Mouse (Mus musculus): ENCODE data around the gene Phgdh. TPM values are rescaled to one million over a fixed set of nuclear protein-coding genes. Genes with fewer than 3 reads are reported as not detected.

Phgdh gene
- total RNA-seq, 2 experiments from 2014 or later: 2.2 to 3.1 TPM

- DNase-seq (ENCODE audit: low spot score): no peak
- intact Hi-C loops (cut with DNase I): no loop called here
Measured at GRCm38 (mm10) chr3:98308606-98309005, 31.2 kb downstream of the Phgdh start.

- no peak for DNase-seq (ENCODE audit: low spot score)
- intact Hi-C loops (cut with DNase I): no loop called here
Measured at GRCm38 (mm10) chr3:98301761-98302160, 38.0 kb downstream of the Phgdh start.

GRCm38 (mm10) chr3:98300266-98300665 lies 39.5 kb downstream of the Phgdh start:
- intact Hi-C loops (cut with DNase I): no loop called here
- no peak for DNase-seq (ENCODE audit: low spot score)

DNA sequence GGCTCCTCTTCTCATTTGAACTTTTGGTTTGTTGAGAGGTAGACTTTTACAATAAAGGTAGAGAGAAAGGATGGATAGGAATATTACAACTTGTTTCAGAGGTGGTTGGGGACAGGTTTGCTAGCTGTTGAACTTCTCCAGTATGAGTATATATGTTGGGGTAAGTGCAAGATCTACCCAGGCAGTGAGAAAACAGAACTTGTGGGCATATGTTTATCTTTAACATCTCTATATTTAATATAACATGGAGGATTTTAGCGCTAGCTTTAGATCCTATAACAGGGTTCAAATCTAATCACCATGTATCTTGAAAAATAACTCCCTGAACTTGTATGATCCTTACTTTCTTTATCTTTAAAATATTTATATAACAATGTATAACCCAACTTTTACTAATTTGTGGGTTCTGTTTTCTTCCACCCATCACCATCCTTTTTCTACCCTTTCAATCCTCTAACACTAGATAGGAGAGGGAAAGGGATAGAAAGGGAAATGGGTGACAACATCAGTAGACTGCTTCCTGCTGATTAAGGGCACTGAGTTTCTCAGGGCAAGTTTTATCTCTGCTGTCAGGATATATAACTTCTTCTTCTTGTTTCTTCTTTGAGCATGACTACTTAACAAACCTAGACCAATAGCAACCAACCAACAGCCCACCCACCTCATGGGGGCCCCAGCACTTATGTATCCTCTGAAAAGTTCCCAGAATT lies 40.2 kb downstream of the Phgdh start:
- intact Hi-C loops (cut with DNase I): no loop called here

GRCm38 (mm10) chr3:98295965-98296364 lies 43.8 kb downstream of the Phgdh start:
- intact Hi-C loops (cut with DNase I): no loop called here
- DNase-seq (ENCODE audit: low spot score): no peak

More for the DNA sequence above, 40.2 kb downstream of the Phgdh start:
- DNase-seq (ENCODE audit: low spot score): no peak

DNA sequence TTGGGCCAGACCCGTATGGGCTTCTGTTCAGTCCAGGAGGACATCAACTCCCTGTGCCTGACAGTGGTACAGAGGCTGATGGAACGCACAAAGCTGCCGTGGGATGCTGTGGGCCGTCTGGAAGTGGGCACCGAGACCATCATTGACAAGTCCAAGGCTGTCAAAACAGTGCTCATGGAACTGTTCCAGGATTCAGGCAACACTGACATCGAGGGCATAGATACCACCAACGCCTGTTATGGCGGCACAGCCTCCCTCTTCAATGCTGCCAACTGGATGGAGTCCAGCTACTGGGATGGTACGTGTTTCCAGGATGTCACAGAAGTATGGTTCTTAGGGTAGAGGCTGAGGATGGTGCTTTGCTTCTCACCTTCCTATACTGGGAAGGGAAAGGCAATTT lies 48.7 kb downstream of the Phgdh start:
- DNase-seq (ENCODE audit: low spot score): no peak
- intact Hi-C loops (cut with DNase I): no loop called here

- intact Hi-C loops (cut with DNase I): no loop called here
- no peak for DNase-seq (ENCODE audit: low spot score)
Measured at GRCm38 (mm10) chr3:98283205-98283604, 56.6 kb downstream of the Phgdh start.

DNA sequence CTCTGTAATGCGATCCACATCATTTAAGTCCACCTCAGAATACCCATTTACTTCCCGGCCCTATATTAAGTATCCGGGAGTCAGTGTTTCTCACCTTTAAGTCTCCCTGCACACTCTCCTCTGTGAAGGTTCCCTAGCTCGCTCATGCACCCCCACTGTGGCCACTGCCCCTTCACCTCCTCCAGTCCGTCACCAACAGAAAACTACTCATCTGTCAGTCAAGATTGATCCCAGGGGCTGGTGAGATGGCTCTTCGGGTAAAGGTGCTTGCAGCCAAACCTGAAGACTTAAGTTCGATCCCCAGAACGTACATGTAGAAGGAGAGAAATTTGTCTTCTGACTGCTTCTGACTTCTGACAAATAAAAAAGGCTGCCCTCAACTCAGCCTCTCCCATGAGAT lies 57.4 kb downstream of the Phgdh start:
- no peak for DNase-seq (ENCODE audit: low spot score)
- intact Hi-C loops (cut with DNase I): no loop called here

DNA sequence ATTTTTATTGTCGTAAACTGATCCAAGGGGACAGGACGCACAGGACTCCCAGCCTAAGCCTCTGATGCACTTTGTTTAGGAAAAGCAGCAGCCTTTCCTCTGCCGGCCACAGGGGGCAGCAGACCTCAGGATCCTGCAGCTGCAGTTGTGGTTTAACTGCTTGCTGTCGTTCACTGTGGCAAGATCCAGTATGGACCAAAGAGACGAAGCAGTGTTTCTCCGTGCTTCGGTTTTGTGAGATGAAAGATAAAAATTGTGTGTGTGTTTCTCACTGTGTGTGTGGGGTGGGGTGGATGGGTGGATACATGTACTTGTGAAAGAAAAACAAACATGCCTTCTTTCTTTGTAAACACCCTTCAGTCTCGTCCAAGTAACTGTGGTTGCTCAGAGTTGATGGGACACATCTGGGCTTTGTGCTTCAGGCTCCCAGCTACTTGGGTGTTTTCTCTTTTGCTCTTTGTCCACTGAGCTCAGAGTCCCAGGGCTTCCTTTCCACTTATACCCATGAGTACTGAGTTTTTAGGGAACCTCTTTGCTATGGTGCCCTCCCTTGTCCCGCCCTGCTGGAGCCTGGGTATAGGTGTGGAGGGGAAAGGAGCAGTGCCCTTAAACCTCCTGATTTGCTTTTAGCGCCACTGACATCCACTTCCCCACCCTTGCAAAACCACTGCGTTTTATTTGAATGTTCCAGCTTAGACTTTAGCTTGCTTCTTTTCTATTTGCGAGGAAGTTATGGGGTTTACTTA lies 58.7 kb downstream of the Phgdh start:
- peak; percentile 24 for DNase-seq (ENCODE audit: low spot score)
- intact Hi-C loops (cut with DNase I): no loop called here

DNA sequence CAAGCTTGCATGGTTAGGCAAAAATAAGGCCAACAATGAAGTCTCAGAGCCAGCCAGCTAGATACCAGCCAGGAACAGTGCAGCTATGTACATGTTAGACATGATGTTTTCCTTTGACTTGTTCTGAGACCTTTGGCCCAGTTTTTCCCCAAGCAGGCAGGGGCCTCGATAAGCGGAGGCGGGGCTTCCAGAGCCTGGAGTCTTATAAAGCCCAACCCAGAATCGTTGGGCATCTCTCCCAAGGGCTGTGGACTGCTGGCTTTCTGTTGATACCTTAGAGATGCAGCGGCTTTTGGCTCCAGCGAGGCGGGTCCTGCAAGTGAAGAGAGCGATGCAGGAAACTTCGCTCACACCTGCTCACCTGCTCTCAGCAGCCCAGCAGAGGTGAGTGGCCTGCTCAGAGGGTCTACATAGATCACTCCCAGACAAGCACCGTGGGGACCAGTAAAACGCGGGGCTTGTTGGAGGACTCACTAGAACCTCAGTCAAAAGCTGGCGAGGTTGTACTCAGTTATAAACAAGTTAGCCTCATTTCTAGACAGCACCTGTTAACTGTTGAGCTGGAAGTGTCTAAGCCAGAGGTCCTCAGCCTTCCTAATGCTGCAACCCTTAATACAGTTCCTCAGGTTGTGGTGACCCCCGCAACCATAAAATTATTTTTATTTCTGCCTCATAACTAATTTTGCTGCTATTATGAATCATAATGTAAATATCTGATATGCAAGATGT lies 59.4 kb downstream of the Phgdh start, which contains the start of gene Hmgcs2:
Gene Hmgcs2, plus strand, starts transcription at position 232 of the 729 bp plus-strand sequence.
- DNase-seq (ENCODE audit: low spot score): peak; percentile 54
- intact Hi-C loops (cut with DNase I): no loop called here

- DNase-seq (ENCODE audit: low spot score): no peak
- intact Hi-C loops (cut with DNase I): no loop called here
Measured at GRCm38 (mm10) chr3:98279682-98280081, 60.1 kb downstream of the Phgdh start.

DNA sequence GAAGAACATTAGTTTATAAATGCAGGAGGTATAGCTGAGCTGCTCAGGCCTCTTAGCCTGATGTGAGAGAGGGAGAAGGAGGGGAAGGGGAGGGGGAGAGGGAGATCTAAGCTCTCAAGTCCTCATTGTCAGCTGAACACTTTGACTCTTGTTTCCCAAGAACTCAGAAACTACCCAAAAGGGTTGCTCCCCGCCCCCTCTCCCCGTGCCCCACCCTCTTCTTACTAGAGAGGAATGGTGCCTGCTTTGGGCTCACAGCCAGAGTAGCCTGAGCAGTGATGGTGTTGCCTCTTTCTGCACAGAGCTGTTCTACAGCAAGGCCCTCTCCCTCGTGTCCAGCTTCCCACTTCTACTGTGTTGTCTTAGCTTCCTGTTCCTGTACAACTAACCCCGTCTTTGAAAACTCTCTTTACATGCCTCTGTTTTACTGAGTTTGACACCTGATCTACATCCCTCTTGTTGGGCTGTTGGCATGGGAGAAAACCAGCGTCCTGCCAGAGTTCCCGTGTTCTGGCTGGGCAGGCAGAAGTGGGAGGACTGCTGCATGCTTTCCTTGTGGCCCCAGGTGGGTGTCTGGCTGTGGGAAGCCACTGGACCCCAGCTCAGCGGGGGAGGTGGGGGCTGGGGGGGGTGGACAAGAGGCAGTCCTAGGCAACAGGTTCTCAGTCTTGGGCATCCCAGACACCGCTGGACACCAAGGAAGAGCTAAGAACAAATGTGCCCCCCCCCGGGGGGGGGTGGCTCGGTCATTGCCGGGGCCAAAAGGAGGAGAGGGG lies 66.0 kb downstream of the Phgdh start:
- no peak for DNase-seq (ENCODE audit: low spot score)
- intact Hi-C loops (cut with DNase I): no loop called here

GRCm38 (mm10) chr3:98267249-98267651 lies 72.5 kb downstream of the Phgdh start:
- no peak for DNase-seq (ENCODE audit: low spot score)
- intact Hi-C loops (cut with DNase I): no loop called here

Other genes starting within 250 kb of the Phgdh start
- gene Adam30, start 179.4 kb downstream of the Phgdh start, total RNA-seq (2021): not detected
- gene Reg4, start 117.8 kb downstream of the Phgdh start, total RNA-seq (2021): not detected
- gene Hmgcs2, start 59.6 kb downstream of the Phgdh start, total RNA-seq (2021): 10 to 100 TPM; 12.7 to 14.3 TPM
- 1 to 10 TPM; 5.6 to 6.8 TPM for gene Zfp697, start 42.5 kb upstream of the Phgdh start, total RNA-seq (2021)
- not detected for gene Gm4450, start 117.1 kb upstream of the Phgdh start, total RNA-seq (2021)
- gene Hsd3b4, start 170.5 kb upstream of the Phgdh start, total RNA-seq (2021): not detected
- gene Gm10681, start 248.8 kb upstream of the Phgdh start, total RNA-seq (2021): not detected